Comparison of ENCODE assay signal across 17 mouse cellular contexts in genomic region chr1:62829690-62830417, GRCm38 (mm10).
DNase-seq lines count a peak whose midpoint lies in the region; ATAC-seq lines count a peak whose summit lies in the region.
"Had no signal": no experiment of that assay in that cellular context is flagged by ENCODE, and none has a peak within 500 bp of the region (broad histone marks: within the 10 kb centered on the region; RNA-seq: fewer than 3 reads in every experiment).

No protein-coding gene starts in this region.

- no peaks in the 10 kb centered on the region for H3K27me3 ChIP-seq in heart, embryonic 10.5 days (ENCODE audit: insufficient read depth, poor library complexity, severe bottlenecking)
- no peaks in the 10 kb centered on the region for H3K27me3 ChIP-seq in lung, embryonic 15.5 days
- no peaks in the 10 kb centered on the region for H3K27me3 ChIP-seq in embryonic facial prominence, embryonic 14.5 days (replicated peaks; ENCODE audit: control insufficient read depth, insufficient read depth, low read length)
- H3K27me3 ChIP-seq in intestine, embryonic 16.5 days (replicated peaks; ENCODE audit: control insufficient read depth, insufficient read depth, low read length), result no peaks in the 10 kb centered on the region
- H3K27me3 ChIP-seq: CH12.LX had no signal

- no peak; the same call in 1 of the 2 replicates for ATAC-seq in lung, embryonic 15.5 days (ENCODE audit: borderline replicate concordance, extremely low read depth, low FRiP score, low TSS enrichment)
- ATAC-seq in embryonic facial prominence, embryonic 14.5 days (ENCODE audit: low read depth), result no peak
- no peak for ATAC-seq in intestine, embryonic 16.5 days
- ATAC-seq: liver, embryonic 12.5 days had no signal

- no peaks in the 10 kb centered on the region for H3K36me3 ChIP-seq in heart, embryonic 10.5 days
- no peaks in the 10 kb centered on the region for H3K36me3 ChIP-seq in lung, embryonic 15.5 days
- no peaks in the 10 kb centered on the region for H3K36me3 ChIP-seq in embryonic facial prominence, embryonic 14.5 days (ENCODE audit: control insufficient read depth, insufficient read depth, low read length)
- no peaks in the 10 kb centered on the region for H3K36me3 ChIP-seq in intestine, embryonic 16.5 days (ENCODE audit: control insufficient read depth, insufficient read depth, low read length)
- H3K36me3 ChIP-seq: hindbrain, embryonic 10.5 days; liver, embryonic 12.5 days had no signal

- H3K9ac ChIP-seq in lung, embryonic 15.5 days, result no peak overlapping the region
- no peak overlapping the region for H3K9ac ChIP-seq in embryonic facial prominence, embryonic 14.5 days (ENCODE audit: low read depth, low read length)
- no peak overlapping the region for H3K9ac ChIP-seq in intestine, embryonic 16.5 days (ENCODE audit: low read depth, low read length)
- H3K9ac ChIP-seq: liver, embryonic 12.5 days had no signal

- WGBS in heart, embryonic 10.5 days, result 42% methylated on average over 4 of the region's 4 CpGs
- WGBS in lung, embryonic 15.5 days, result 43% methylated on average over 4 of the region's 4 CpGs
- WGBS in embryonic facial prominence, embryonic 14.5 days, result 42% methylated on average over 4 of the region's 4 CpGs
- 68% methylated on average over 4 of the region's 4 CpGs for WGBS in intestine, embryonic 16.5 days

- intact Hi-C loops in heart, postnatal 36 days (cut with DNase I), result no loop called here

- H3K4me2 ChIP-seq in lung, embryonic 15.5 days, result no peak overlapping the region
- H3K4me2 ChIP-seq in embryonic facial prominence, embryonic 14.5 days (ENCODE audit: low read depth, low read length), result no peak overlapping the region
- H3K4me2 ChIP-seq in intestine, embryonic 16.5 days (ENCODE audit: low read depth, low read length), result no peak overlapping the region
- H3K4me2 ChIP-seq: liver, embryonic 12.5 days had no signal

- H3K9me3 ChIP-seq in heart, embryonic 10.5 days, result no peaks in the 10 kb centered on the region
- no peaks in the 10 kb centered on the region for H3K9me3 ChIP-seq in lung, embryonic 15.5 days
- 0 out of 2 replicates have a peak, but pooled peaks cover 11% of the 10 kb centered on the region for H3K9me3 ChIP-seq in embryonic facial prominence, embryonic 14.5 days (ENCODE audit: control insufficient read depth, low read length)
- H3K9me3 ChIP-seq in intestine, embryonic 16.5 days (ENCODE audit: control insufficient read depth, low read length), result no peaks in the 10 kb centered on the region
- H3K9me3 ChIP-seq: liver, embryonic 12.5 days had no signal

- H3K4me3 ChIP-seq in heart, embryonic 10.5 days, result peak overlapping the region; percentile 16; the same call in 1 of the 2 replicates
- H3K4me3 ChIP-seq in lung, embryonic 15.5 days, result no peak overlapping the region
- H3K4me3 ChIP-seq in embryonic facial prominence, embryonic 14.5 days (ENCODE audit: low read depth, low read length), result no peak overlapping the region
- no peak overlapping the region for H3K4me3 ChIP-seq in intestine, embryonic 16.5 days (ENCODE audit: low read length)
- H3K4me3 ChIP-seq: erythroblast, embryonic 14.5 days; hindbrain, embryonic 10.5 days; liver, embryonic 12.5 days; megakaryocyte, embryonic 14.5 days had no signal

- no peak for DNase-seq in heart, embryonic 10.5 days (ENCODE audit: low spot score)
- DNase-seq in heart, postnatal 36 days, result no peak
- no peak for DNase-seq in lung, postnatal 10 days
- DNase-seq in embryonic facial prominence, embryonic 14.5 days (ENCODE audit: low spot score), result peak; percentile 62
- DNase-seq in thymus, postnatal 25 days, result peak; percentile 12
- no peak for DNase-seq in urinary bladder, postnatal 14 days (ENCODE audit: low spot score)
- DNase-seq: adrenal gland, postnatal 25 days; cerebellum, adult 2 months; kidney, adult 8-10 months; right cerebral cortex, adult 18-20 months had no signal

- H3K4me1 ChIP-seq in heart, embryonic 10.5 days, result peaks cover 41% of the 10 kb centered on the region
- peaks cover 20% of the 10 kb centered on the region for H3K4me1 ChIP-seq in lung, embryonic 15.5 days
- peaks cover 11% of the 10 kb centered on the region for H3K4me1 ChIP-seq in embryonic facial prominence, embryonic 14.5 days (ENCODE audit: control insufficient read depth, insufficient read depth, low read length)
- no peaks in the 10 kb centered on the region for H3K4me1 ChIP-seq in intestine, embryonic 16.5 days (ENCODE audit: control insufficient read depth, insufficient read depth, low read length)

- H3K27ac ChIP-seq in heart, embryonic 10.5 days, result peak overlapping the region; percentile 48; the same call in 1 of the 2 replicates
- H3K27ac ChIP-seq in lung, embryonic 15.5 days, result peak overlapping the region; percentile 26; the same call in 1 of the 2 replicates
- H3K27ac ChIP-seq in embryonic facial prominence, embryonic 14.5 days (replicated peaks; ENCODE audit: low read depth, low read length), result no peak overlapping the region
- H3K27ac ChIP-seq in intestine, embryonic 16.5 days (ENCODE audit: low read length), result no peak overlapping the region
- H3K27ac ChIP-seq: hindbrain, embryonic 10.5 days; liver, embryonic 12.5 days had no signal

Comparison
In these comparisons a context has a peak if more than half of its experiments do, and no peak if none do; other contexts are left out.
1. DNase-seq: peak in embryonic facial prominence, embryonic 14.5 days (single experiment) and thymus, postnatal 25 days (single experiment); none in heart, embryonic 10.5 days (single experiment), heart, postnatal 36 days (0 of 2), lung, postnatal 10 days (single experiment) and urinary bladder, postnatal 14 days (single experiment).
2. H3K27ac ChIP-seq: peak in heart, embryonic 10.5 days (single experiment) and lung, embryonic 15.5 days (single experiment); none in embryonic facial prominence, embryonic 14.5 days (single experiment) and intestine, embryonic 16.5 days (single experiment).